Mouse (Mus musculus) embryonic facial prominence, embryonic 14.5 days (tissue): ENCODE measurements around the gene Clic5. TPM values are rescaled to one million over a fixed set of nuclear protein-coding genes. Genes with fewer than 3 reads are reported as not detected.

Experiments
- ATAC-seq: fragments of 200-750 bp; cut with Nextera tagmentation; 2 replicates; pipeline ENCODE4 v1.8.0; 2017; ENCODE audit warnings: low read depth, moderate number of reproducible peaks, moderate TSS enrichment
- DNase-seq: peaks from one replicate; pipeline ENCODE4 v3.0.0-alpha.2; 2015; ENCODE audit warnings: low spot score
- H3K27ac ChIP-seq: fragments of 300-500 bp; sonication (generic); replicated peaks from 2 replicates; pipeline ENCODE4 v1.5.1; 2014; ENCODE audit warnings: low read depth, mild to moderate bottlenecking, low read length, moderate library complexity
- H3K27me3 ChIP-seq: fragments of 300-500 bp; sonication (generic); replicated peaks from 2 replicates; pipeline ENCODE4 v1.6.1; 2014; ENCODE audit warnings: low read length; ENCODE audit not compliant: control insufficient read depth, insufficient read depth
- H3K36me3 ChIP-seq: fragments of 300-500 bp; sonication (generic); 2 replicates; pipeline ENCODE4 v1.6.1; 2014; ENCODE audit warnings: low read length, mixed read lengths; ENCODE audit not compliant: control insufficient read depth, insufficient read depth
- H3K4me1 ChIP-seq: fragments of 300-500 bp; sonication (generic); 2 replicates; pipeline ENCODE4 v1.6.1; 2014; ENCODE audit warnings: antibody characterized with exemption, low read length; ENCODE audit not compliant: control insufficient read depth, insufficient read depth
- H3K4me2 ChIP-seq: fragments of 300-500 bp; sonication (generic); 2 replicates; pipeline ENCODE4 v1.6.1; 2014; ENCODE audit warnings: low read depth, mild to moderate bottlenecking, low read length, moderate library complexity, mixed read lengths
- H3K4me3 ChIP-seq: fragments of 300-500 bp; sonication (generic); 2 replicates; pipeline ENCODE4 v1.5.1; 2014; ENCODE audit warnings: low read depth, mild to moderate bottlenecking, low read length
- H3K9ac ChIP-seq: fragments of 300-500 bp; sonication (generic); 2 replicates; pipeline ENCODE4 v1.6.1; 2014; ENCODE audit warnings: low read depth, mild to moderate bottlenecking, low read length, moderate library complexity, mixed read lengths
- H3K9me3 ChIP-seq: fragments of 300-500 bp; sonication (generic); 2 replicates; pipeline ENCODE4 v1.6.1; 2016; ENCODE audit warnings: low read length; ENCODE audit not compliant: control insufficient read depth
- WGBS: fragments of 180-500 bp; shearing (Covaris S2); extraction: QIAGEN DNeasy Blood & Tissue Kit; methylation state at CpG from one replicate; pipeline ENCODE4 v1.1.7; 2014; 5-methylcytosine and 5-hydroxymethylcytosine counted together
- polyA plus RNA-seq: library from polyadenylated mRNA; unstranded; fragments of >200 nt; fragmentation: Nextera tagmentation; extraction: Ambion mirVana; gene quantifications from 2 replicates; pipeline ENCODE4 v1.2.1, GENCODE M21; 2014

The Clic5 gene
- polyA plus RNA-seq: 0.57 and 0.59 TPM in 2 replicates

DNA sequence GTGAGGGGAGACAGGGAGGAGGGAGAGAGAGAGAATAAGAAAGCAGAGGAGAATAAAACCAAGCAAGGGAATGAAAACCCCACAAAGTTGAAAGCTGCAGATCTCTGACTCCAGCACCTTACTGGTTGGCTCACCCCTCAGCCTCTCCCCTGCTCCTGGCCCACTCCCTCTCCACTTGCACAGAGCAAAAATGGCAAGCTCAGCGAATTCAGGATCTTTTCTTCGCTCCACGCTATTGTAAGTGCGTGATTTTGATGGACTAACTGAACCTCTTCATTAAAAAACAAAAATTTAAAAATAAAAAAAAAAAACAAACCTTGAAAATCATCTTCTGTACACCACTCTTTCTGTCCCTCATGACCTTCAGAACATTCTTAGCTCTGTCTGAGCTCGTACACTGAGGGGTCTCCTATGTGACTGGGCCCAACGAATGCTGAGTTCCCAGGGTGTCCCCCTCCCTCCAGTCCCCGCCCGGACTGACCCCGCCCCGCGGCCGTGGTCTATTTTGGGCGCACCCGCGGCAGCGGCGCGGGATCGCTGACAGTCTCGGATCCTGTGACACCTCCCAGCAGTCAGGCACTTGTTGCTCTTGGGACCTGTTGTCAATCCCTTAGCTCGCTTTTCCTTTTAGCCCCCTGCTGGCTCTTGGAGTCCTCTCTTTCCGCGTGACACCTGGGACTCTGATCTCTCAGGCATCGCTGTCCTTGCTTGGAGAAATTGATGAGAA is at the start of gene Clic5:
Clic5 (plus strand) TSS at position 543 of the 727 bp plus-strand sequence.
- peak; percentile 51 for DNase-seq
- 0 out of 2 replicates have a peak, but pooled peaks have one; percentile 71 for ATAC-seq
- H3K4me3 ChIP-seq: peak within 1 kb of the TSS; percentile 47
- peak within 1 kb of the TSS; percentile 96 for H3K4me2 ChIP-seq
- H3K4me1 ChIP-seq: peaks cover 3% of the 10 kb centered on the region; the same call in 1 of the 2 replicates
- peak within 1 kb of the TSS; percentile 60 for H3K9ac ChIP-seq
- 4% methylated on average over 24 of the region's 24 CpGs for WGBS
- H3K36me3 ChIP-seq: no peaks in the 10 kb centered on the region
- H3K27me3 ChIP-seq: peaks cover 16% of the 10 kb centered on the region
- no peaks in the 10 kb centered on the region for H3K9me3 ChIP-seq
- H3K27ac ChIP-seq: no peak within 1 kb of the TSS

- DNase-seq: no peak
- H3K4me1 ChIP-seq: no peaks in the 10 kb centered on the region
- no peak for ATAC-seq
- H3K36me3 ChIP-seq: no peaks in the 10 kb centered on the region
- WGBS: 75% methylated on average over 1 of the region's 1 CpGs
- no peak overlapping the region for H3K4me3 ChIP-seq
- H3K9ac ChIP-seq: no peak overlapping the region
- H3K27ac ChIP-seq: no peak overlapping the region
- H3K4me2 ChIP-seq: no peak overlapping the region
- H3K27me3 ChIP-seq: no peaks in the 10 kb centered on the region
- no peaks in the 10 kb centered on the region for H3K9me3 ChIP-seq
These were observed 42.6 kb upstream of the Clic5 start for GRCm38 (mm10) chr17:44145806-44146205.

DNA sequence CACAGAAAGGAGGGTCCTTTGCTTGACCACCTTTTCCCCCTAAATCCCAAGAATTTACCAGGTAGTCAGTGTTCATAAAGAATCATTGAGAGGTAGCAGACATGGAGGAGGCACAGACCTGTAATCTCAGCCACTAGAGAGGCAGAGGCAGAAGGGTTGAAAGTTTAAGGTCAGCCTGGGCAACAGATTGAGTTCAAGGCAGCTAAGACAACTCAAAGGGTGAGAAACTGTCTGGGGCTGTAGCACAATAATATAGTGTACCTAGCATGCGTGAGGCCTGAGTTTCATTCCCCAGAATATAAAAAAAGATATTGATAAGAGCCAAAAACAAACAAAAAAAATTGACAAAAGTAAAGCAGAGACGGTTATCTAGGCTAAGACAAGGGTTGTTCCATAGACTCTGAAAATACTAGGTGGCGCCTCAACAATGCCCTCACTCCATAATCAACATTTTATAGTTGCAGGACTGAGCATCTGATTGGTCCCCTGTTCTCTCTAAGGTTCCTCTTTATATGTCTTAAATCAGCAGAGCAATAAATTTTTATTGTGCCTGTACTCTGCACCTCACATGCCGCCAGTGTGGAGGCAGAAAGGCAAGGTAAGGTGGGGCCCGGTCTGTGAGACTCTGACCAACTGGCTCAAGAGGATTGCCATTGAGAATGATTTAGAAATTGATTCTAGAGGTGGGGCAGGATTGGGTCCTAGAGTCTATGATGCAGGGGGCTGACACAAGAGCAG is 40.1 kb upstream of the Clic5 start:
- Histone ChIP-seq H3K4me1 (no peaks in the 10 kb centered on the region), H3K9ac (no peak overlapping the region), H3K27ac (no peak overlapping the region), H3K9me3 (no peaks in the 10 kb centered on the region), H3K4me2 (no peak overlapping the region), H3K36me3 (no peaks in the 10 kb centered on the region), H3K4me3 (no peak overlapping the region), H3K27me3 (no peaks in the 10 kb centered on the region)
- WGBS: 96% methylated on average over 5 of the region's 5 CpGs
- DNase-seq: no peak
- no peak for ATAC-seq

- Histone ChIP-seq H3K9me3 (no peaks in the 10 kb centered on the region), H3K4me2 (no peak overlapping the region), H3K36me3 (no peaks in the 10 kb centered on the region), H3K4me1 (no peaks in the 10 kb centered on the region), H3K27ac (no peak overlapping the region), H3K27me3 (no peaks in the 10 kb centered on the region), H3K9ac (no peak overlapping the region), H3K4me3 (no peak overlapping the region)
- no peak for DNase-seq
- 65% methylated on average over 3 of the region's 3 CpGs for WGBS
- ATAC-seq: no peak
These were observed 37.3 kb upstream of the Clic5 start for GRCm38 (mm10) chr17:44151130-44151529.

- H3K4me1 ChIP-seq: no peaks in the 10 kb centered on the region
- 84% methylated on average over 8 of the region's 8 CpGs for WGBS
- no peaks in the 10 kb centered on the region for H3K9me3 ChIP-seq
- DNase-seq (no peak), ATAC-seq (no peak)
- H3K9ac ChIP-seq: no peak overlapping the region
- H3K4me3 ChIP-seq: no peak overlapping the region
- no peak overlapping the region for H3K27ac ChIP-seq
- no peaks in the 10 kb centered on the region for H3K36me3 ChIP-seq
- no peaks in the 10 kb centered on the region for H3K27me3 ChIP-seq
- no peak overlapping the region for H3K4me2 ChIP-seq
These were observed 36.5 kb upstream of the Clic5 start for GRCm38 (mm10) chr17:44151889-44152288.

GRCm38 (mm10) chr17:44153871-44154270 is 34.5 kb upstream of the Clic5 start:
- Histone ChIP-seq H3K27ac (no peak overlapping the region), H3K4me2 (no peak overlapping the region), H3K36me3 (no peaks in the 10 kb centered on the region), H3K4me3 (no peak overlapping the region), H3K9ac (no peak overlapping the region), H3K9me3 (no peaks in the 10 kb centered on the region), H3K4me1 (no peaks in the 10 kb centered on the region), H3K27me3 (no peaks in the 10 kb centered on the region)
- no peak for ATAC-seq
- WGBS: 41% methylated on average over 5 of the region's 5 CpGs
- DNase-seq: no peak

DNA sequence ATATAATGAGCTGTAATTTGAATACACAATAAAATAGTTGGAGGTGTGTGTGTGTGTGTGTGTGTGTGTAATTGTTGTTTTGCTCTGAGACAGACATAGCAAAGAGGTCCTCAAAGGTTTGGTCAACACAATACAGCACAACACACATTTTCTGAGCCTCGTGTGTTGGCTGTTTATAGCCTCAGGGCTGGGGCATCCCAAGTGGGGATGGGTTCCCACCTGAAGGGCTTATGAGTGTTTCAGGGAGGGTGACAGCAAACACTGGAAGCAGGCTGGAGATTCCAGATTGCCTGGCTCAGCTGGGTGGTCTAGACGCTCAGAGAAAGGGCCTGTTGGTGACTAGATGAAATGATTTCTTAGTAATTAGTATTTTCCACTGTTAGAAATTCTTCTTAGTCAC is 33.2 kb upstream of the Clic5 start:
- Histone ChIP-seq H3K4me2 (no peak overlapping the region), H3K27me3 (no peaks in the 10 kb centered on the region), H3K36me3 (no peaks in the 10 kb centered on the region), H3K27ac (no peak overlapping the region), H3K9me3 (no peaks in the 10 kb centered on the region), H3K4me1 (no peaks in the 10 kb centered on the region), H3K4me3 (no peak overlapping the region), H3K9ac (no peak overlapping the region)
- WGBS: 43% methylated on average over 2 of the region's 2 CpGs
- DNase-seq (no peak), ATAC-seq (no peak)

DNA sequence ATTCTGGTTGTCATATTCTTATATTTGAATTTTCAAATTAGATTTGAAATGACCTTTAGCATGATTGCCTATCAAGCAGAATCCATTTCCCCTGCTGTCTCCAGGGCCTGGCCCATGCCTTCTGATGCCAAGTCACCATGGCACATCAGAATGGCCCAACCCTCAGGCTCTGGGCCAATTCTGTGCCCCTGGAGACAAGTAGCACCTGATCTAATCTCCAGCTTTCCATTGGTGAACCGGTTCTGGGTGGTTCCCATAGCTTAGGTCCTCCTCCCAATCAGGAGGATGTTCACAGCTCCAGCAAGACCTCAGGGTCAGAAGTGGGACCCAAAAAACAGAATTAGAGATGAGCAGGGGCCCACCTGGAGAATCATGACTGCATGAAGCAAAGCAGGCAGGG is 30.2 kb upstream of the Clic5 start:
- DNase-seq: no peak
- Histone ChIP-seq H3K9ac (no peak overlapping the region), H3K4me3 (no peak overlapping the region)

More for the DNA sequence above, 30.2 kb upstream of the Clic5 start:
- WGBS: 53% methylated on average over 1 of the region's 1 CpGs
- Histone ChIP-seq H3K36me3 (no peaks in the 10 kb centered on the region), H3K9me3 (no peaks in the 10 kb centered on the region), H3K4me1 (peaks cover 7% of the 10 kb centered on the region; the same call in 1 of the 2 replicates), H3K27ac (no peak overlapping the region), H3K27me3 (no peaks in the 10 kb centered on the region), H3K4me2 (no peak overlapping the region)
- no peak for ATAC-seq
